In the genomic region with DNA sequence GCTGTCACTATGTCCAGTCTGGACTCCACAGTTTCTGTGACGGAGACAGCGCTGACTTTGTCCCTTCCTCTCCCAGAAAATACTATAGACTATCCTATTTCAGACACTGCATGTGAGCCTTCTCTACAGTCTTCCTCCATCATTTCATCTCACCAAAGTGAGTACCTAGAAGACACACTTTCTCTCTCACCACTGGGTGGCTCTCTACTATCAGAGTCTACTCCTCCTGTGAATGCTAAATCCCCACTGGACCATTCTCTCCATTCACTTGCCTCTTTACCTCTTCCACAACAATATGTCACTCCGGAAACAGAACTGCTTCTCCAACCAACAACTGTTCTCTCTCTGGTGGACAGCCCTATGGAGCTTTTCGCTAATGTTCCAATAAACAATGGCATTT, we compare ENCODE assay signal across 16 mouse cellular contexts. TPM values are rescaled to one million over a fixed set of nuclear protein-coding genes. Genes with fewer than 3 reads are reported as not detected.
DNase-seq lines count a peak whose midpoint lies in the region; ATAC-seq and TF ChIP-seq lines count a peak whose summit lies in the region.
"Had no signal": no experiment of that assay in that cellular context is flagged by ENCODE, and none has a peak within 500 bp of the region (broad histone marks: within the 10 kb centered on the region; RNA-seq: fewer than 3 reads in every experiment).

No protein-coding gene starts in this region.

- peak; percentile 1 for DNase-seq in cerebellum, adult 9-10 months
- DNase-seq in cerebellum, postnatal 4 days (ENCODE audit: low spot score in 2 of 2), result no peak
- DNase-seq in layer of hippocampus, adult 2 months (ENCODE audit: low spot score in 2 of 2), result peak in 1 of 2 experiments; percentile 11
- DNase-seq in layer of hippocampus, adult 11-12 months (ENCODE audit: low spot score), result no peak
- peak; percentile 48 for DNase-seq in ES-CJ7 (ENCODE audit: low read depth, low spot score)
- no peak for DNase-seq in thymus, adult 2 months
- DNase-seq in urinary bladder, postnatal 14 days (ENCODE audit: low spot score), result no peak
- DNase-seq: adrenal gland, adult 2 months; B cell, adult 2 months; cerebellum, postnatal 10 days had no signal

- no peaks in the 10 kb centered on the region for H3K36me3 ChIP-seq in thymus, adult 2 months (ENCODE audit: control insufficient read depth, insufficient read depth, low read length)
- H3K36me3 ChIP-seq: neural tube, embryonic 12.5 days had no signal

- H3K27me3 ChIP-seq in thymus, adult 2 months (ENCODE audit: control insufficient read depth, insufficient read depth, low read length), result no peaks in the 10 kb centered on the region
- H3K27me3 ChIP-seq: neural tube, embryonic 12.5 days had no signal

- WGBS in thymus, adult 2 months, result 62% methylated on average over 4 of the region's 4 CpGs

- TF ChIP-seq POLR2A in thymus, adult 2 months (IDR thresholded peaks at IDR 0.05; ENCODE audit: control insufficient read depth, extremely low read depth, insufficient read depth, low read length, poor library complexity), result no peak

- H3K27ac ChIP-seq in layer of hippocampus, adult 2 months, result no peak overlapping the region
- no peak overlapping the region for H3K27ac ChIP-seq in thymus, adult 2 months (ENCODE audit: control insufficient read depth, insufficient read depth, low read length)
- H3K27ac ChIP-seq: hindbrain, embryonic 14.5 days; neural tube, embryonic 12.5 days had no signal

- peak; percentile 89 for ATAC-seq in granulocyte monocyte progenitor cell, adult 5-6 weeks (replicated peaks; ENCODE audit: poor library complexity, severe bottlenecking)

- no peak overlapping the region for H3K4me3 ChIP-seq in layer of hippocampus, adult 2 months
- H3K4me3 ChIP-seq in thymus, adult 2 months (ENCODE audit: control insufficient read depth, insufficient read depth, low read length), result no peak overlapping the region
- H3K4me3 ChIP-seq: neural tube, embryonic 12.5 days had no signal

- TF ChIP-seq CTCF in layer of hippocampus, adult 2 months (conservative IDR thresholded peaks at IDR 0.05), result peak; percentile 73
- TF ChIP-seq CTCF in thymus, adult 2 months (IDR thresholded peaks at IDR 0.05; ENCODE audit: borderline replicate concordance, control insufficient read depth, extremely low read depth, insufficient read depth, low read length, poor library complexity), result no peak

- no peaks in the 10 kb centered on the region for H3K4me1 ChIP-seq in thymus, adult 2 months (replicated peaks; ENCODE audit: control insufficient read depth, insufficient read depth, low read length)
- H3K4me1 ChIP-seq: neural tube, embryonic 12.5 days had no signal

RNA-seq across cellular contexts. Expression of a gene that starts 2.2 kb away (rescaled TPM):
- total RNA-seq in layer of hippocampus, adult 2 months (2021), result not detected
- total RNA-seq in granulocyte monocyte progenitor cell, adult 5-6 weeks (2014; fragmentation: Nextera tagmentation), result not detected in 2 replicates
- total RNA-seq in granulocyte monocyte progenitor cell, adult 5-6 weeks (2017), result not detected in 2 replicates
- polyA plus RNA-seq in thymus, adult 2 months (2012; rRNA removed), result not detected in 2 replicates
- total RNA-seq: adrenal gland, adult 2 months; gastrocnemius, postnatal 4 days had no signal
- polyA plus RNA-seq: adrenal gland, adult 2 months; hindbrain, embryonic 14.5 days; lung, embryonic 16.5 days; neural tube, embryonic 12.5 days; small intestine, adult 2 months had no signal

RNA-seq across cellular contexts. Expression of a gene that starts 17.5 kb away (rescaled TPM):
- total RNA-seq in layer of hippocampus, adult 2 months (2021), result not detected
- total RNA-seq in granulocyte monocyte progenitor cell, adult 5-6 weeks (2014; fragmentation: Nextera tagmentation), result not detected in 2 replicates
- not detected in 2 replicates for total RNA-seq in granulocyte monocyte progenitor cell, adult 5-6 weeks (2017)
- polyA plus RNA-seq in thymus, adult 2 months (2012; rRNA removed), result not detected in 2 replicates
- total RNA-seq: adrenal gland, adult 2 months; gastrocnemius, postnatal 4 days had no signal
- polyA plus RNA-seq: adrenal gland, adult 2 months; hindbrain, embryonic 14.5 days; lung, embryonic 16.5 days; neural tube, embryonic 12.5 days; small intestine, adult 2 months had no signal

Comparison
In these comparisons a context has a peak if more than half of its experiments do, and no peak if none do; other contexts are left out.
1. DNase-seq: peak in cerebellum, adult 9-10 months (single experiment) and ES-CJ7 (single experiment); none in cerebellum, postnatal 4 days (0 of 2), layer of hippocampus, adult 11-12 months (single experiment), thymus, adult 2 months (single experiment) and urinary bladder, postnatal 14 days (single experiment).